Mouse (Mus musculus): ENCODE measurements at regions not wholly inside any gene's neighbourhood (a gene's known extent, or its start where the extent isn't known, plus 50 kb on each side); places are given as distances from the start of the nearest gene placed in this dataset.

DNA sequence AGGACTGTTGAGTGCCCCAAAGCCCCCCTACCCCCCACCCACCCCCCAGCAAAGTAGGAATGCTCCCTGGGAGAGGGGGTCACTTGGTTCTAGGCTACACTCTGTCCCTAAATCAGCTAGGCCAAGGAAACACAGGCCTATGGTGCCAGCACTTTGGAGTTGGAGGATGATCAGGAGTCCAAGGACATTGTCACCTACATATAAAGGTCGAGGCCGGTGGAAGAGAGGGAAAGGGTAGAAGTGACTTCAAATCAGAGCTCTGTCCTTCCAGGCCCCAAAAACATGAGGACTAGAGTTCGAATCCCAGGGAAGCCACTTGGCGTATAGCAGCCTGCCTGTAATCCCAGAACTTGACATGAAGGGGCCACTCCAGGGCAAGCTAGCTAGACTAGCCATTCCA lies 92.3 kb upstream of the Wnt4 start:
- no peaks in the 10 kb centered on the region for H3K79me2 ChIP-seq (replicated peaks; ENCODE audit: control insufficient read depth, extremely low read depth, insufficient read depth, poor library complexity, severe bottlenecking)
- H3K36me3 ChIP-seq (replicated peaks in 1 of 2; ENCODE audit: control insufficient read depth in 1 of 2, insufficient read depth in 1 of 2, low read length in 1 of 2): no peaks in the 10 kb centered on the region
- in situ Hi-C loops (cut with MboI; ENCODE audit: low pct_ligation_motif_present, low pct_unique_long_range_greater_than_20kb, low sequenced_read_pairs): no loop called here
- no peak overlapping the region for H3K4me3 ChIP-seq (replicated peaks in 1 of 3; ENCODE audit: low read depth in 2 of 3, low read length in 2 of 3, poor library complexity in 1 of 3)
- dilution Hi-C loops (cut with MboI; ENCODE audit: extremely low pct_ligation_motif_present, extremely low pct_unique_long_range_greater_than_20kb, low sequenced_read_pairs): no loop called here
- H3K4me1 ChIP-seq (ENCODE audit: control insufficient read depth in 1 of 2, insufficient read depth in 2 of 2): no peaks in the 10 kb centered on the region
- H3K9ac ChIP-seq (ENCODE audit: insufficient read depth, low read depth): no peak overlapping the region
- H3K9me3 ChIP-seq (replicated peaks; ENCODE audit: low read length): no peaks in the 10 kb centered on the region
- H3K4me2 ChIP-seq (ENCODE audit: insufficient read depth, low read depth, poor library complexity, severe bottlenecking): no peak overlapping the region
- no peak overlapping the region for H3K27ac ChIP-seq (ENCODE audit: insufficient read depth, low read depth)
- no peak for TF ChIP-seq ZMIZ1 (IDR thresholded peaks at IDR 0.05; ENCODE audit: low read depth, low read length)
- no peak for TF ChIP-seq UBTF (IDR thresholded peaks at IDR 0.05; ENCODE audit: low read depth, low read length)
- no peak for TF ChIP-seq EP300 (IDR thresholded peaks at IDR 0.05; ENCODE audit: low read length)
- no peak for TF ChIP-seq JUND (conservative IDR thresholded peaks at IDR 0.05; ENCODE audit: low read depth, low read length)
- no peak for TF ChIP-seq ZC3H11A (IDR thresholded peaks at IDR 0.05; ENCODE audit: low read depth, low read length)
- TF ChIP-seq NELFE (IDR thresholded peaks at IDR 0.05; ENCODE audit: low read depth, low read length): no peak
- no peak for TF ChIP-seq USF1 (IDR thresholded peaks at IDR 0.05; ENCODE audit: low read depth, low read length)
- no peak for TF ChIP-seq RAD21 (IDR thresholded peaks at IDR 0.05; ENCODE audit: low read depth, low read length)
- TF ChIP-seq BHLHE40 (IDR thresholded peaks at IDR 0.05; ENCODE audit: low read depth, low read length): no peak
- TF ChIP-seq IRF4 (IDR thresholded peaks at IDR 0.05; ENCODE audit: low read depth, low read length): no peak
- TF ChIP-seq PAX5 (IDR thresholded peaks at IDR 0.05; ENCODE audit: low read length): no peak
- no peak for DNase-seq (ENCODE audit: extremely low read depth)
- peaks cover 78% of the 10 kb centered on the region for H3K27me3 ChIP-seq (replicated peaks)

DNA sequence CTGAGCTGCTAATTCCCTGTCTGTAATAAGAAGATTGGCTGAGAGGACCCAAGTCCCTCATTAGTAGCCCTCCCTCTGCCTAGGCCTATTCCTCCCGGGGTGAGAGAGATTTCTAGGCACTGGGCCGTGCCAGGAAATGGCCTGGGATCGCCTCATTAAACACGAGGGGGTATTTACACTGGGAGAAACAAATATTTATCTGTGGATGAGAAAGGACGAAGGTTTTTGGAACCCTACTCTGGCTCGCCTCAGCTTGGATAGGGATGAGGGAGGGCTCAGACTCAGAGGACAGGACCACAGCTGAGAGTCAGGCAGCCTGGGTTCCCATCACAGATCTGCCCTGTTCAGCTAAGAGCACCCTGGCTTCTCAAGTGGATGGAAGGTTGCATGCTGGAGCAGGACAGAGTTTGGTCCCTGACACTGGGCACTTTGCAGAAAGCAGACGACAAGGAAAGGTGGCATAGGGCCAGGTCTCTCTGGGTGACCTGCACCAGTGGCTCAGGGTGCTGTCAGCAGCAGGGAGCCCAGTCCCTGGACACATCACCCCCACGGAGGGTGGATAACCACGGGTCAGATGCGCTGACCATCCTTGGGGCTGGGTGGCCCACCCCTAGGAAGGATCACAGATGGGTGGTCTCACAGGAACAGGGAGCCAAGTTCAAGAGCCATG lies 94.0 kb upstream of the Wnt4 start:
- Histone ChIP-seq H3K9ac (ENCODE audit: insufficient read depth, low read depth) (no peak overlapping the region), H3K9me3 (replicated peaks; ENCODE audit: low read length) (no peaks in the 10 kb centered on the region), H3K27ac (ENCODE audit: insufficient read depth, low read depth) (no peak overlapping the region), H3K27me3 (replicated peaks) (peaks cover 76% of the 10 kb centered on the region), H3K4me2 (ENCODE audit: insufficient read depth, low read depth, poor library complexity, severe bottlenecking) (no peak overlapping the region), H3K4me3 (replicated peaks in 1 of 3; ENCODE audit: low read depth in 2 of 3, low read length in 2 of 3, poor library complexity in 1 of 3) (no peak overlapping the region), H3K79me2 (replicated peaks; ENCODE audit: control insufficient read depth, extremely low read depth, insufficient read depth, poor library complexity, severe bottlenecking) (no peaks in the 10 kb centered on the region), H3K4me1 (ENCODE audit: control insufficient read depth in 1 of 2, insufficient read depth in 2 of 2) (no peaks in the 10 kb centered on the region), H3K36me3 (replicated peaks in 1 of 2; ENCODE audit: control insufficient read depth in 1 of 2, insufficient read depth in 1 of 2, low read length in 1 of 2) (no peaks in the 10 kb centered on the region)
- no peak for TF ChIP-seq RCOR1 (conservative IDR thresholded peaks at IDR 0.05; ENCODE audit: low read depth, low read length)
- TF ChIP-seq SIN3A (IDR thresholded peaks at IDR 0.05; ENCODE audit: low read length): no peak
- TF ChIP-seq MXI1 (IDR thresholded peaks at IDR 0.05; ENCODE audit: low read depth, low read length): no peak
- TF ChIP-seq CHD2 (IDR thresholded peaks at IDR 0.05; ENCODE audit: low read length): no peak
- TF ChIP-seq PAX5 (IDR thresholded peaks at IDR 0.05; ENCODE audit: low read length): no peak
- no peak for TF ChIP-seq POLR2A (IDR thresholded peaks at IDR 0.05; ENCODE audit: low read depth, low read length)
- TF ChIP-seq JUN (IDR thresholded peaks at IDR 0.05; ENCODE audit: insufficient read depth, low read depth, low read length): no peak
- TF ChIP-seq MAZ (IDR thresholded peaks at IDR 0.05; ENCODE audit: low read depth, low read length): no peak
- TF ChIP-seq ZKSCAN1 (IDR thresholded peaks at IDR 0.05; ENCODE audit: borderline replicate concordance, low read depth, low read length): no peak
- no peak for TF ChIP-seq TBP (conservative IDR thresholded peaks at IDR 0.05; ENCODE audit: low read depth, low read length)
- no peak for TF ChIP-seq CTCF (conservative IDR thresholded peaks at IDR 0.05 in 1 of 2, IDR thresholded peaks at IDR 0.05 in 1 of 2; ENCODE audit: low read depth in 2 of 2, low read length in 2 of 2)
- TF ChIP-seq TCF12 (IDR thresholded peaks at IDR 0.05; ENCODE audit: low read depth, low read length): no peak
- TF ChIP-seq HCFC1 (IDR thresholded peaks at IDR 0.05; ENCODE audit: low read depth, low read length): no peak
- TF ChIP-seq BHLHE40 (IDR thresholded peaks at IDR 0.05; ENCODE audit: low read depth, low read length): no peak
- TF ChIP-seq NRF1 (IDR thresholded peaks at IDR 0.05; ENCODE audit: low read depth, low read length): no peak
- dilution Hi-C loops (cut with MboI; ENCODE audit: extremely low pct_ligation_motif_present, extremely low pct_unique_long_range_greater_than_20kb, low sequenced_read_pairs) (no loop called here), in situ Hi-C loops (cut with MboI; ENCODE audit: low pct_ligation_motif_present, low pct_unique_long_range_greater_than_20kb, low sequenced_read_pairs) (no loop called here)
- DNase-seq (ENCODE audit: extremely low read depth): no peak

All from CH12.LX (cell line).